Mouse (Mus musculus): ENCODE data around the gene Nr1d2.
"Not testable (repeated sequence)": the region's sequence is repeated elsewhere in the genome, so short reads cannot be mapped to it uniquely, and the experiment has no call there.

Gene Nr1d2

DNA sequence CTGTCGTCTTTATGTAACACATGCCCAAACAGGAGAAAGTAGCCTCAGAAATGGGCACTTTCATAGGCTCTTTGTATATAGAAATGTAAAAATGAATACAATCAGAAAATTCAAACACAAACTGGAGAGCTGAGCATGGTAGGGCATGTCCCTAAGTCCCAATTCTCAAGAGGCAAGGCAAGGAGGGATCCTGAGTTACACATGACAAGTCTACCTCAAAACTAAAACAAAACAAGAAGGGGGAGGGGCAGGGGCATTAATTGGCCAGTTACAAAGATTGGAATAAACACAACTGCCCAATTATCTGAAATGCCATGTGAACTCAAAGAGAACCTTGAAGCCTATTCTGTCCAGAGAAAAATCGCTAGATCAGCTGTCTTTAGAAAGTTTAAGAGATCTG is 5.9 kb downstream of the Nr1d2 start:
- in situ Hi-C loops (cut with MseI, MboI), result no loop called here

DNA sequence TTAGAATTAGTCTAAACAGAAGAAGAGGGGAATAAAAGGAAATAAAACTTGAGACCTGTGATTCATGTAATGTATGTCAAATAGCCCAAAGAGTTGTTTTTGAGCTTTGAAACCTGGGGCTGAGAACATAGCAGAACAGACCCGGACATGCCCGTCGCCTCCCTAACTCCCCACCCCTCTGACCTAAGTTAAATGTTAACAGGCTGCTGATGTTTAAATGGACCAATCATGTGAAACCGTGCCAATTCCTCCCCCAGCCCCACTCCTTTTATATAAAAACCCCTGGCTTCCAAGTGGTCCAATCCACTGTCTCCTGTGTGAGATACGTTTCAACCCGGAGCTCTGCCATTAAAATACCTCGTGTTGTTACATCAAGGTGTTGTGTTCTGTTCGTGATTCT is 7.1 kb downstream of the Nr1d2 start:
- in situ Hi-C loops (cut with MseI, MboI), result not testable (repeated sequence)

DNA sequence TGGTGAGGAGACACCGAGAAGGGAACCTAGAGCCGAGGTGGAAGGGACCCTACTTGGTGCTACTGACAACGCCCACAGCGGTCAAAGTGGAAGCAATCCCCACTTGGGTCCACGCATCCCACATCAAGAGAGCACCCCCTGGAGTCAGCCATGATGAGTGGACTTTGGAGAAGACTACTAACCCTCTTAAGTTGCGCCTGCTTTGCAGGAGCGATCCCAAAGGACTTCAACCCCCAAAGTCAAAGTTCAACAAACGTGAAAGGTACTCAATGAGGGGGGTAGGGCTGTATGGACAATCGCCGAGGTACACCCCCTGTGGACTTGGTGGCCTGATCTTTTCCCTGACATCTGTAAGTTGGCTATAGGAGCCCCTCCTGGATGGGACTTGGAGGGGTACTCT is 9.2 kb downstream of the Nr1d2 start:
- in situ Hi-C loops (cut with MseI, MboI), result not testable (repeated sequence)

DNA sequence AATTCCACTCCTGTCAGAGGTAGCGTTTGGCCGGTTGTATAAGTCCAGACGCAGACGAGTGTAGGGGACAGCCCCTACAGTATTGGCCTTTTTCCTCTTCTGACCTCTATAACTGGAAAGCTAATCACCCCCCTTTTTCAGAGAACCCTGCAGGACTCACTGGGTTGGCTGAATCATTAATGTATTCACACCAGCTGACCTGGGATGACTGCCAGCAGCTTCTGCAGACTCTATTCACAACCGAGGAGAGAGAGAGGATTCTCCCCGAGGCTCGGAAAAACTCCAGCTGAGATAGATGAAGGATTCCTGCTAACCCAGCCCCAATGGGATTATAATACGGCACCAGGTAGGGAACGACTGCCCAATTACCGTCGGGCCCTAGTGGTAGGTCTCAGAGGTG is 12.7 kb downstream of the Nr1d2 start:
- in situ Hi-C loops (cut with MseI, MboI), result not testable (repeated sequence)

DNA sequence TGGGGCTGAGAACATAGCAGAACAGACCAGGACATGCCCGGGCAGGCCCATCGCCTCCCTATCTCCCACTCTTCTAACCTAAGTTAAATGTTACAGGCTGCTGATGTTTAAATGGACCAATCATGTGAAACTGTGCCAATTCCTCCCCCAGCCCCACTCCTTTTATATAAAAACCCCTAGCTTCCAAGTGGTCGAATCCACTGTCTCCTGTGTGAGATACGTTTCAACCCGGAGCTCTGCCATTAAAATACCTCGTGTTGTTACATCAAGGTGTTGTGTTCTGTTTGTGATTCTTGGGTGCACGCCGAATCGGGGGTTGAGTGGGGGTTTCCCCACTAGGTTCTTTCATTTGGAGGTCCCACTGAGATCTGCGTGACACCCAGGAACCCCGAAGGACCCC is 13.5 kb downstream of the Nr1d2 start:
- in situ Hi-C loops (cut with MseI, MboI), result not testable (repeated sequence)

DNA sequence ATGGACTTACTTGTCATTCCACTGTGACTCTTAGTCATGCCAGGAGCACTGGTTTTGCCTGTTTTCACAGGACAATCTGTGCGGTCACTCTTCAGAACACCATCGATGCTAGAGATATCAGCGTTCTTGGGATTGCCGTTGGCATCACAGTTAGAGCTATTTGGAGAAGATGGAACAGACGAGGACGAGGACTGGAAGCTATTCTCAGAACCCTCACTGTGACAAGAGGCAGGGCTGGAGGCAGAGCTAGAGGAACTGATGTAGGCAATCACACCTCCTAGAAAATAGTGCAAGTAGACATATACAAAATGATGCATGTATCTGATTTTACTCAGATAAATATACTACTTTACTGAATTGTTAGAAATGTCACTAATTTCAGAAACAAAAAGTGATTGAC is 16.9 kb downstream of the Nr1d2 start:
- in situ Hi-C loops (cut with MseI, MboI), result no loop called here

DNA sequence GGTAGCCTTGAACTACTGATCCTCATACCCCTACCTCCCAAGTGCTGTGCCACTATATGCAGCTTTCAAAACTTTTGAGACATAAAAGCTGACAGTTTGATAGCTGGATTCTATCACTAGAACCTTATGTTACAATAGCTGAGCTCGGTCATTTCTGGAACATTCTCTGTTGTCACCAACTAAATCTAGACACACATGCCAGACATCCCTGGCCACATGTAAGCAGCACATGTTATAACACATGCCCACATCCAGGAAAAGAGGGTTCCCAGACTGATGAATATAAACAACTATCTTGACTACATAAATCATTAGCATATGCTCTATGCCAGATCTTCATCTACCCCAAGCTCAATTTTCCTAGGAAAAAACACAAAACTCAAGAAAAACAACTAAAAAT is 21.8 kb downstream of the Nr1d2 start:
- in situ Hi-C loops (cut with MseI, MboI), result no loop called here

DNA sequence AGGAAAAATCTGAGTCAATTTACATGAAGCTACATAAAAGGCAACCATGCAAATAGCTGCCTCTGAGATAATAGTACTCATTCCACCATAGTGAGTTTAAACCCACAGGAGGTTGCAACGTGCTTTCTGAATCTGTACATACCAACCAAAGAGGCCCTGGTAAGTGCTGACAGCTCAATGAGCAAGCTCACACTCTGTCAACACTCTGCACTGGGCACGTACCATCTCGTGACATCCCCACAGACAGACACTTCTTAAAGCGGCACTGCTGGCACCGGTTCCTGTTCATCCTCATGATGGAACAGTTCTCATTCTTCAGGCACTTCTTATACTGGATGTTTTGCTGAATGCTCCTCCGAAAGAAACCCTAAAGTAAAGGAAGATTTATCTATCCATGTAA is 22.5 kb downstream of the Nr1d2 start:
- in situ Hi-C loops (cut with MseI, MboI), result no loop called here

DNA sequence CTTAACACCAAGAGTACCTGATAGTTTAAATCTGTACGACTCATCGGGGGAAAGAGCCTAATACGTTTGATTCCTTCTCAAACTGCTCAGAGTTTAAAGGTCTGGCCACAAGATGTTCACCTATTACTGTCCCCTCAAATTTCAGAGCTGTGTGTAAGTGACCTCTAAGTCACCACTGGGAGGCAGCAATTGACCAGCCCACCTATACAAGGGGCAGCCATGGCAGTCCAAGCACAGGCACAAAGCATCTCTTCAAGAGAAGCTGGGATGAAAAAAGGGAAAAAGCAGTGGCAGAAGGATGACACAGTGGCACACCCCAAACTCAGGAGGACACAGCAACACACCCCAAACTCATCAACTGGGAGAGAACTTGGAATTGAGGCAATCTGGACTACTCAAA is 28.1 kb downstream of the Nr1d2 start:
- in situ Hi-C loops (cut with MseI, MboI), result no loop called here

DNA sequence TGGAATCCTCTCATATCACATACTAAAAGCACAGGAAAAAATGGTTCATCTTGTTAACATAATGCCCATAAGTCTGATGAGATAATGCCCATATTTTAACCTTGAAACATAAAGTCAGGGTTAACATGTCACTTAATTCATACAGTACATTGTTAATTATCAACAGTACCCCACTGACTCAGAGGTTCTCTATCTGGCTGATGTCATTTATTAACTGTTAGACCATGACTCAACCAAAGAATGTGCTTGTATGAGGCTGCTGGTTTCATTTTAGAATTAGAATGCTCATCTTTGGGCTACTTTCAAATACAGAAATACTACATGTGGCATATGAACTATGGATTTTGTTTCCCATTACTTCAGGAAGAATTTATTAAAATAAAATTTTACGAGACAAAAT is 34.6 kb downstream of the Nr1d2 start:
- in situ Hi-C loops (cut with MseI, MboI), result not testable (repeated sequence)

DNA sequence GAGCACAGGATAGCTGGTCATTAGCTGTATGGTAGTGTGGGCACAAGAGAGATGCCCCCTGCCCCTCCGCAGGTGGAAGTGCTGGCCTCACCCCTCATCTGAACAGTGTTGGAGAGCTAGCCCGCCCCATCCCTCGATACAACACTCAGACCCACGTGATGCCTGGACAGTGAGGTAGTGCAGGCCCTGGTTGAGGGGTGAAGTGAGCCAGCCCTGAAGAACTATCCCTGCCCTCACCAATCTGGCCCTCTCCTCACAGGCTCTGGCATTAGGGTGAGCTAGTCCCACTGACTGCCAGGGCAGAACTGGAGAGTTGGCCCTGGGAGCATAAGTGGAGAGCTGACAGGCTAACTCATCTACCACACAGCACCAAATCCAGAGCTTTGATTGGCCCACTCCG is 37.5 kb downstream of the Nr1d2 start:
- in situ Hi-C loops (cut with MseI, MboI), result no loop called here

DNA sequence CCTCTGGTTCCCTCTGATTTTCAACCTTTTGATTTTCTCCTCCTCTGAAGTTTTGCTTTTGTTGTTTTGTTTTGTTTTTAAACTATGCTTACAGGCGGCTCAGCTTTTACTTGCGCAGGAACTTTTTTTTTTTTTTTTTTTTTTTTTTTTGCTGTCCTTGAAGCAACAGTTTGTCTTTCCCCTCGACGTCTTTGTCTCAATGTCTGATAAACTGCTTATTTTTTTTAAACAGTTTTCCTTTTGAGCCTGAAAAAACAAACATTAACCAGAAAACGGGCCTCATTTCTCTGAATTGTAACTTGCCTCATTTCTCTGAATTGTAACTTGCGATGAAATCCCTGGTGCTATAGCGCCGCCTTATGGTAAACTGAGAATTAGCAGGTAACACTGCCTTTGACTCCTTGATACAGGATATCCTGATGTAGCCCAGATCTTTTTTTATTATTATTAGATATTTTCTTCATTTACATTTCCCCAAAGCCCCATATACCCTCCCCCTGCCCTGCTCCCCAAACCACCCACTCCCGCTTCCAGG is 52.0 kb downstream of the Nr1d2 start:
- in situ Hi-C loops (cut with MseI, MboI), result no loop called here

DNA sequence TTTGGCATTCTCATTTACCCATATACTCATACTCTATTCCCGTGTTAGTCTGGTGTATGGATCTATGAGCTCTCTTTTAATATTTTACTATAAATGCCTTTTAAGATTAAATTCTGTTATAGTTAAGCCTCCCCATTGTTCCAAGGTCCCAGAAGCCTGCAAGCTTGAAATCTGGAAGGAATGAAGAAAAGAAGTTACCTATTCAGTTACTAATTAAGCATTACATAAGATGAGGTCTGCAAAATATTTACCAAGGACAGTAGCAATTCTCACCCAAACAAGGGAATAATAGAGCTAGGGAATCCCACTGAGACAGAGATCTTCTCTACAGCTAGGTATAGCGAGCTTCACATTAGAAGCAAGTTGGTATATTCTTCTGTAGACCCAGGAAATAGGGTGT is 61.4 kb downstream of the Nr1d2 start:
- in situ Hi-C loops (cut with MseI, MboI), result not testable (repeated sequence)

DNA sequence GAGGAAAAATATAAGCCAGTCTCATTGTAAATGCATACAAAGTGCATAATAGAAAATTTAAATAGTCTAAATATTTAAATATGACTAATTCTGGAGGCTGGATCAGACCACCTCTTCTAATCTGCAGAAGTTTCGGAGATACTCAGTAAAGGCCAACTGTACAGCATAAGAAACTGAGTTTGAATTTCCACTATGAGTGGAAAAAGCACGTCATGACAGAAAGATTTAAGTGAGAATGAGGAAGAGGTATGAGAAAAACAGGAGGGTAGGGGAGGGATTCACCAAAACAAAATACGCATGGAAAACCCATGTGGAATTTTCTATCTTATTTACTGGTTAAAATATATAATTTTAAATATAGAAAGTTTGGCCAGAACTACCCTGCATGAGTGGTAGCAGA is 71.3 kb downstream of the Nr1d2 start:
- in situ Hi-C loops (cut with MseI, MboI), result loop anchor here (25.0 kb wide), 3 partner anchors 505 to 755 kb away; partner anchors contain the start of gene Thrb (in 1 of the 2)

DNA sequence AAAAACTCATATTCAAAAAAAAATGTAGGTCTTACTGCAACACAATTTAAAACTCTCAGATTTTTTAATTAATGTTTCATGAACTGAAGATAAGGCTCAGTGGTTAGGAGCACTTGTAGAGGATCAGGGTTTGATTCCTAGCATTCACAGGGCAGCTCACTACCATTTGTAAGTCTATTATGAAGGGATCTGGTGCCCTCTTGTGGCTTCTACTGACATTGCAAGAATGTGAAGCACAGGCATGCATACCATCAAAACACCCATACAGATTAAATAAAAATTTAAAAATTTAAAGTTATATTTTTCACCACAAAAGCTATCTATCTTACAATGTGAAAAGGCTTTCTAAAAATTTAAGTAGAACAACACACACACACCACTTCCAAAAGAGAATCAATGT is 71.9 kb downstream of the Nr1d2 start:
- in situ Hi-C loops (cut with MseI, MboI), result loop anchor here (25.0 kb wide), 3 partner anchors 505 to 755 kb away; partner anchors contain the start of gene Thrb (in 1 of the 2)

Data from mouse trophoblast stem cell (cell line).